Mouse (Mus musculus): ENCODE measurements around the gene Ckap2l. TPM values are rescaled to one million over a fixed set of nuclear protein-coding genes. Genes with fewer than 3 reads are reported as not detected.

Ckap2l gene
- polyA plus RNA-seq, 1 experiment from 2014 or later = 9.8 TPM

DNA sequence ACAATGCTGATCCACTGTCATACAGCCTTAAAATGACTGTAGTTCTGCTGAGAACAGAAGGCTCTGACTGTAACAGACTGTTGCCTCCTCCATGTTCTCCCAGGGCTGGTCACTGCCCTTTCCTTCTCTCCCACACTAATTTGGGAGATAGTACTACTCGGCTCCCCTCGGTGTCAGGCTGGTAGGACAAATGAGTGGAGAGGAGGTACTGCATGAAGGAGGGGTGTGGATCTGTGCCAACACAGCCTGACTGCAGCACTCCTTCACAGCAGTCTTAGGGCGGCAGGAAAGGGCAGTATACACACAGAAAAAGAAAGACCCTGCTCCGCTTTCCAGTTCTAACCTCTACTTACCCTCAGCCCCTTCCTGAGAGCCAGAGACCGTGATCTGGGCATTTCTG is 27.0 kb downstream of the Ckap2l start:
- peaks cover 8% of the 10 kb centered on the region; the same call in 1 of the 2 replicates for H3K36me3 ChIP-seq (replicated peaks; ENCODE audit: control insufficient read depth, insufficient read depth)

DNA sequence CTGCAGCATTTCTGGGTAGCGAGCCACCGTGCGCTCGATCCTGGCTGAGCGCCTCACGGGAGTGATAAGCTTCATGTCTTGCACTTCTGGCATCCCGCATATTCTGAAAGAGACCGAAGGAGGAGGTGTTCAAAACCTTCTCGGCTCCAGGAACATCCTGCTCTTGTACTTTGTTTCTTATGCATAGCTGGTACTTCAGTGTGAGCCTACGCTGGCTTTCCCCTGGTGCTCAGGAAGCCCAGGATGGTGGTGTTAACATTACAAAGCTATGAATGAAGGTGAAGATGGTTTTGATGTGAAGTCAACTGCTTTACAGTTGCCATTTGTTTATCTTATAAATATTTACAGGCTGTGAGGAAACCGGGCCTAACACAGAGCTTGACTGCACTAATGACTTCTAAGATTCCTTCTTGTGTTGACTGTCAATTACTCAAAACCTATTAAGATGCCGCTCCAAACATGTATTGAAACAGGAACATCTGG is 27.8 kb downstream of the Ckap2l start:
- no peak overlapping the region for H3K9ac ChIP-seq
- H3K9me3 ChIP-seq (ENCODE audit: control insufficient read depth, low read length) = no peaks in the 10 kb centered on the region
- no peak overlapping the region for H3K27ac ChIP-seq
- no peak overlapping the region for H3K4me2 ChIP-seq (replicated peaks)
- H3K27me3 ChIP-seq (ENCODE audit: control insufficient read depth, insufficient read depth, low read length) = no peaks in the 10 kb centered on the region
- peaks cover 8% of the 10 kb centered on the region; the same call in 1 of the 2 replicates for H3K36me3 ChIP-seq (replicated peaks; ENCODE audit: control insufficient read depth, insufficient read depth)
- ATAC-seq (ENCODE audit: low FRiP score) (no peak), DNase-seq (ENCODE audit: low spot score) (no peak)
- H3K4me3 ChIP-seq (replicated peaks; ENCODE audit: low read length) = no peak overlapping the region
- H3K4me1 ChIP-seq (replicated peaks; ENCODE audit: control insufficient read depth, insufficient read depth, low read length) = no peaks in the 10 kb centered on the region
- 97% methylated on average over 12 of the region's 12 CpGs for WGBS

More for the DNA sequence above, 27.0 kb downstream of the Ckap2l start:
- Histone ChIP-seq H3K27ac (no peak overlapping the region), H3K9me3 (ENCODE audit: control insufficient read depth, low read length) (no peaks in the 10 kb centered on the region), H3K4me1 (replicated peaks; ENCODE audit: control insufficient read depth, insufficient read depth, low read length) (no peaks in the 10 kb centered on the region), H3K27me3 (ENCODE audit: control insufficient read depth, insufficient read depth, low read length) (no peaks in the 10 kb centered on the region), H3K4me2 (replicated peaks) (no peak overlapping the region), H3K4me3 (replicated peaks; ENCODE audit: low read length) (no peak overlapping the region), H3K9ac (no peak overlapping the region)
- ATAC-seq (ENCODE audit: low FRiP score) (no peak), DNase-seq (ENCODE audit: low spot score) (no peak)
- 95% methylated on average over 5 of the region's 5 CpGs for WGBS

DNA sequence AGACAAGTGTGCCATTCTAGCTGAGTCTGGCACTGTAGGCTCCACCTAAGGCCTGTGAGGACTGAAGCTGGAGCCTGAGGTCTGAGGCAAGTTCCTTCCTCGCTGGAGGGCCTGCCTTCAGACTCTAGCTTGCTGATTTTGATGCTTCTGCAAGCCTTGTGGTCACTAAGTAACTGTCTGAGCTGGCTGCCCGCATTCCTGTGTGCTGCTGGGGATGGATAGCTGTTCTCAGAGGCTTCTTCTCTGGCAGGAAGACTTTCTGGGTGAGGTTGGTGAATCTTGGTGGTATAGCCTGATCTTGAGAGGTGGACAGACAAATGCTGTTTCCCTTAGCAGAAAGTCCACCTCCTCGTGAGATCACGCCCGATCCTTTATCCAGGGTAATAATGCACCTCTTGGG is 29.3 kb downstream of the Ckap2l start:
- H3K36me3 ChIP-seq (replicated peaks; ENCODE audit: control insufficient read depth, insufficient read depth) = peaks cover 8% of the 10 kb centered on the region; the same call in 1 of the 2 replicates

DNA sequence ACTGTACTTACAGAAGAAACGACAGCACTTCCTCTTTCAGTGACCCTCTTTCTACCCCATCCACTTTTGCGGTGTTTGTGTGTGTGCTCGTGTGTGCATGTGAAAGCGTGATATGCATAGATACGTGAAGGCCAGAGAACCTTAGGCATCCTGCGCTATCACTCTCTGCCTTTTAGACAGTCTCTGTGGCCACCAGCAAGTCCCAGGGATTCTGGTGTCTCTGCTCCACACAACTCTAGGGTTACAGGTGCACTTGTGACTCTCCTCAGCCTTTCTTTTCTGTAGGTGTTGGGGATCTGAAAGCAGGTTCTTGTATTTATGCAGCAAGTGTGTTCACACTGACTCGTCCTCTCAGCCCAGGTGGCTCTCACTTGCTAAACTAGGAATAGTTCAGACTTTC is 31.7 kb downstream of the Ckap2l start:
- Histone ChIP-seq H3K4me3 (replicated peaks; ENCODE audit: low read length) (no peak overlapping the region), H3K36me3 (replicated peaks; ENCODE audit: control insufficient read depth, insufficient read depth) (peaks cover 8% of the 10 kb centered on the region; the same call in 1 of the 2 replicates), H3K9me3 (ENCODE audit: control insufficient read depth, low read length) (no peaks in the 10 kb centered on the region), H3K27ac (no peak overlapping the region), H3K27me3 (ENCODE audit: control insufficient read depth, insufficient read depth, low read length) (no peaks in the 10 kb centered on the region), H3K4me1 (replicated peaks; ENCODE audit: control insufficient read depth, insufficient read depth, low read length) (no peaks in the 10 kb centered on the region), H3K4me2 (replicated peaks) (no peak overlapping the region), H3K9ac (no peak overlapping the region)
- DNase-seq (ENCODE audit: low spot score) = no peak
- no peak for ATAC-seq (ENCODE audit: low FRiP score)
- 96% methylated on average over 7 of the region's 7 CpGs for WGBS

More for the DNA sequence above, 29.3 kb downstream of the Ckap2l start:
- ATAC-seq (ENCODE audit: low FRiP score) (no peak), DNase-seq (ENCODE audit: low spot score) (no peak)
- no peak overlapping the region for H3K4me3 ChIP-seq (replicated peaks; ENCODE audit: low read length)
- no peaks in the 10 kb centered on the region for H3K4me1 ChIP-seq (replicated peaks; ENCODE audit: control insufficient read depth, insufficient read depth, low read length)
- no peak overlapping the region for H3K27ac ChIP-seq
- no peaks in the 10 kb centered on the region for H3K9me3 ChIP-seq (ENCODE audit: control insufficient read depth, low read length)
- WGBS = 96% methylated on average over 5 of the region's 5 CpGs
- H3K9ac ChIP-seq = no peak overlapping the region
- no peak overlapping the region for H3K4me2 ChIP-seq (replicated peaks)
- H3K27me3 ChIP-seq (ENCODE audit: control insufficient read depth, insufficient read depth, low read length) = no peaks in the 10 kb centered on the region

DNA sequence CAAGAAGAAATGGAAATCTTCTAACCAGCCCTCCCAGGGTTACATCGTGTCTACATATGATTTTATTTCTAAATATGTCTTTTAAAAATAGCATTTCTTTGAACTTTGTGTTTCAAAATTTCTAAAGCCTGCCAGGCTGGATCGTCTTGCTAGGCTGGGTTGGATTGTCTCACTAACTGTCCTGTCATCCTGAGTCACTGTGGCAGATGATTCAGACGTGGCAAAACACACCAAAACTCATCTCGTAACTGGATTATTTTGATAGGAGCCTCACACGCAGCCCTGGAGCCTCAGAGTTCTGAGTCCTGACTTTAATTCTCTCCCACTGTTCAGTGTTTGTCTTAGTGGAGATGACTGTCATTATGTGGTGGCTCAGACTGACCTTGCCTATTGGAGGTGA is 33.9 kb downstream of the Ckap2l start:
- DNase-seq (ENCODE audit: low spot score) (no peak), ATAC-seq (ENCODE audit: low FRiP score) (no peak)
- Histone ChIP-seq H3K27me3 (ENCODE audit: control insufficient read depth, insufficient read depth, low read length) (no peaks in the 10 kb centered on the region), H3K36me3 (replicated peaks; ENCODE audit: control insufficient read depth, insufficient read depth) (no peaks in the 10 kb centered on the region), H3K4me1 (replicated peaks; ENCODE audit: control insufficient read depth, insufficient read depth, low read length) (no peaks in the 10 kb centered on the region), H3K27ac (no peak overlapping the region), H3K9me3 (ENCODE audit: control insufficient read depth, low read length) (no peaks in the 10 kb centered on the region), H3K4me2 (replicated peaks) (no peak overlapping the region), H3K4me3 (replicated peaks; ENCODE audit: low read length) (no peak overlapping the region), H3K9ac (no peak overlapping the region)
- 76% methylated on average over 5 of the region's 5 CpGs for WGBS

DNA sequence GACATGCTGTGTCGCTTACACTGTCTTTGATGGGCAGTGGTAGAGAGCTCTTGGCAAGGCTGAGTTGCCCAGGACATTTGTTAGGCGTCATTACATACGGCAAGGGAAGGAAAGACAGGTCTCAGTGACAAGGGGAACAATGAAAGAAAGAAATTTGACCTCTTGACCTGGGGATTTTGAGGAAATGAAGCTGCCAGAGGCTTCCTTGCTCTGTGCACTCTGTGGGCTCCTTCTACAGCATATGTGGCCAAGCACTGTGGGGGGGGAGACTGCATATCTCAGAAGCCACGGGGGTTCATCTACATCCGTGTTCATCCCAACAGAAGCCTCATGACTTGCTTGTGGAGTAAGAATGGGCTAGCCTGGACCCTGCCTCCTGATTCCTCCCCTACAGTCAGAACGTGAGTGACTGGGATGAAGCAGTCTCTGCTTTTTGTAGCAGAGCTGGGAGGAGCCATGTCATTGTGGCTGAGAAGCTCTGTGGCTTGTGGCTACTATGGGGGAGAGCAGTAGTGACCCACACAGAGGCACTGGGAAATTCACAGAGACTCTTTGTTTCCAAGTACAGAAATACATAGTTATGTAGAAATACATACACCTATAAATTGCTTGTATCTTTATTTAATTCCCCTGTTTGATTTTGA is 35.7 kb downstream of the Ckap2l start:
- no peak overlapping the region for H3K27ac ChIP-seq
- 51% methylated on average over 6 of the region's 6 CpGs for WGBS
- no peak for ATAC-seq (ENCODE audit: low FRiP score)

DNA sequence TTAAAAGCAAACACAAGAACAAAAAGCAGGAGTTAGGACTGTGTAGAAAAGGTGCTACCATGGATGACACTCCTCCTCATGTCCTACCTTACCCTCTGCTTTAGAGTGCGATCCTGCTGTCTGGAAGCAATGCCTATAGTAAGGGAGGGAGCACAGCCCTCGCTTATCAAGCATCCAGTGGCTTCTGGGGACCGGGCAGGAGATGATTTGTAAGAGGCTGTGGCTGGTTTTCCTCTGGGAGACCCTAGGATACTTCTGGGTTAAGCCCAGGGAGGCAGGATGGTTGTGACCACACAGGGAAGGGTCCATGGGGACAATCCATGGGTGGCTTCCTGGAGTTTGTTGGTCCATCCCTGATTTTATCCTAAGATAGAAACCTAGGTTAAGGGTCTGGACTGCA is 36.4 kb downstream of the Ckap2l start:
- no peaks in the 10 kb centered on the region for H3K9me3 ChIP-seq (ENCODE audit: control insufficient read depth, low read length)
- H3K27ac ChIP-seq = no peak overlapping the region
- H3K4me2 ChIP-seq (replicated peaks) = no peak overlapping the region
- 76% methylated on average over 3 of the region's 3 CpGs for WGBS
- H3K27me3 ChIP-seq (ENCODE audit: control insufficient read depth, insufficient read depth, low read length) = no peaks in the 10 kb centered on the region
- ATAC-seq (ENCODE audit: low FRiP score) (no peak), DNase-seq (ENCODE audit: low spot score) (no peak)
- H3K4me3 ChIP-seq (replicated peaks; ENCODE audit: low read length) = no peak overlapping the region
- no peak overlapping the region for H3K9ac ChIP-seq
- H3K36me3 ChIP-seq (replicated peaks; ENCODE audit: control insufficient read depth, insufficient read depth) = no peaks in the 10 kb centered on the region
- H3K4me1 ChIP-seq (replicated peaks; ENCODE audit: control insufficient read depth, insufficient read depth, low read length) = no peaks in the 10 kb centered on the region

More for the DNA sequence above, 35.7 kb downstream of the Ckap2l start:
- Histone ChIP-seq H3K27me3 (ENCODE audit: control insufficient read depth, insufficient read depth, low read length) (no peaks in the 10 kb centered on the region), H3K36me3 (replicated peaks; ENCODE audit: control insufficient read depth, insufficient read depth) (no peaks in the 10 kb centered on the region), H3K9me3 (ENCODE audit: control insufficient read depth, low read length) (no peaks in the 10 kb centered on the region), H3K4me1 (replicated peaks; ENCODE audit: control insufficient read depth, insufficient read depth, low read length) (no peaks in the 10 kb centered on the region), H3K9ac (no peak overlapping the region), H3K4me3 (replicated peaks; ENCODE audit: low read length) (no peak overlapping the region), H3K4me2 (replicated peaks) (no peak overlapping the region)
- DNase-seq (ENCODE audit: low spot score) = no peak

DNA sequence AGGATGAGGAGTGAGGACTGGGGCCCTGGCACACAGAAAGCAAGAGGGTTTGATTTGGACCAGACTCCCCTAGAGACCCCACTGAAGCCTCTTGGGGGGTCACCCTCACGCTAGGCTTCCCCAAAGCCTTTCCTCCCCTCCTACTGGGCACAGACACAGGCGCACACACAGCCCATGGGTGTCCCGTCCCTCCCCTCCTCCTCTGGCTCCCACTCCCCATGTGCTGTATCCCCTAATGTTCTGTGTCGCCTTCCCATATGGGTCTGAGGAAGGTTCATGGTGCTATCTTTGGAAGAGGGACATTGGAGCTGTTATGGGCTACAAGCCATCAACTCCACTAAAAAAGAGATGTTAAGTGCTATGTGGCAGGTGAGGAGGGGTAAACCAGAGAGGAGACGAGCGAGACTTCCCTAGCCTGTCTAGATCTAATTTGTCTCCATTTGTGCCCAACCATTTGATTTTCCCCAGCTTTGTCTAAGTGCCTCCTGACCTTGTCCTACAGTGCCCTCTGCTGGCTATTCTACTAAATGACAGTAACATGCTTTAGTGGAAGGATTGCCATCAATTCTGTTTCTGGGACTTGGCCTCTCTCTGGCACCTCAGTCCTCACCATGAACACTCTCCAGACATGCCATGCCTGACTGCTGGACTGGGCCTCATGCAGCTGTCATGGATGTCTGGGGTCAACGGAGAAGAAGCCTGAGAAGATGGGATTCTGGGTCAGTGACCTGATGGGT is 38.4 kb downstream of the Ckap2l start:
- Histone ChIP-seq H3K9ac (no peak overlapping the region), H3K27ac (no peak overlapping the region), H3K4me3 (replicated peaks; ENCODE audit: low read length) (no peak overlapping the region), H3K9me3 (ENCODE audit: control insufficient read depth, low read length) (no peaks in the 10 kb centered on the region), H3K27me3 (ENCODE audit: control insufficient read depth, insufficient read depth, low read length) (no peaks in the 10 kb centered on the region), H3K4me2 (replicated peaks) (peak overlapping the region; percentile 25), H3K36me3 (replicated peaks; ENCODE audit: control insufficient read depth, insufficient read depth) (no peaks in the 10 kb centered on the region), H3K4me1 (replicated peaks; ENCODE audit: control insufficient read depth, insufficient read depth, low read length) (no peaks in the 10 kb centered on the region)
- ATAC-seq (ENCODE audit: low FRiP score) (peak; percentile 84), DNase-seq (ENCODE audit: low spot score) (peak; percentile 93)
- WGBS = 29% methylated on average over 7 of the region's 7 CpGs

DNA sequence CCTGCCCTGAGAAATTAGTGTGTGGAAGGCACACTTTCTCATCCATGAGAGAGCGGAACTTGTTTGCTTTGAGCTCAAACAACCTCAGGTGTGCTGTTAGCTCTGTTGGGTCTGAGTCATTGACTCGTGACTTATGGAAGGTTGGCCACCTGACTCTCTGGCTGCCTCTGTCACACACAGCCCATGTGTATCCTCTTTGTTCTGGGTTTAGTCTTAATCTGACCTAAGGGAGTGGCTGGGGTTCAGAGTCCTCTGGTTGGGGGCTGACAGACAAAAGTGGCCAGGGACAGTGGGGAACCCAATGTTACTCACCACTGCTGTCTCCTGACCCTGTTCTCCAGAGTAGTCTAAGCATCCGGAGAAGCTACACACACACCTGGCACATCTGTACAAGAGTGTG is 39.0 kb downstream of the Ckap2l start:
- H3K27me3 ChIP-seq (ENCODE audit: control insufficient read depth, insufficient read depth, low read length) = no peaks in the 10 kb centered on the region
- H3K36me3 ChIP-seq (replicated peaks; ENCODE audit: control insufficient read depth, insufficient read depth) = no peaks in the 10 kb centered on the region
- H3K27ac ChIP-seq = no peak overlapping the region
- no peak overlapping the region for H3K9ac ChIP-seq
- ATAC-seq (ENCODE audit: low FRiP score) (no peak), DNase-seq (ENCODE audit: low spot score) (no peak)
- H3K4me2 ChIP-seq (replicated peaks) = no peak overlapping the region
- no peak overlapping the region for H3K4me3 ChIP-seq (replicated peaks; ENCODE audit: low read length)
- H3K4me1 ChIP-seq (replicated peaks; ENCODE audit: control insufficient read depth, insufficient read depth, low read length) = no peaks in the 10 kb centered on the region
- WGBS = 96% methylated on average over 3 of the region's 3 CpGs
- H3K9me3 ChIP-seq (ENCODE audit: control insufficient read depth, low read length) = no peaks in the 10 kb centered on the region
